Mouse (Mus musculus) forebrain, embryonic 10.5 days (tissue): ENCODE results near the gene Lpxn. TPM values are rescaled to one million over a fixed set of nuclear protein-coding genes. Genes with fewer than 3 reads are reported as not detected.

Experiments used
- DNase-seq: peaks from one replicate; pipeline ENCODE4 v3.0.0-alpha.2; 2017; ENCODE audit warnings: low spot score; ENCODE audit errors: extremely low spot score
- H3K27ac ChIP-seq: fragments of 300-500 bp; sonication (generic); 2 replicates; pipeline ENCODE4 v1.5.1; 2016; ENCODE audit warnings: mild to moderate bottlenecking
- H3K27me3 ChIP-seq: fragments of 300-500 bp; sonication (generic); 2 replicates; pipeline ENCODE4 v1.6.1; 2016; ENCODE audit warnings: mild to moderate bottlenecking; ENCODE audit not compliant: poor library complexity, severe bottlenecking
- H3K36me3 ChIP-seq: fragments of 300-500 bp; sonication (generic); replicated peaks from 2 replicates; pipeline ENCODE4 v1.6.1; 2016; ENCODE audit warnings: mild to moderate bottlenecking, moderate library complexity
- H3K4me1 ChIP-seq: fragments of 300-500 bp; sonication (generic); 2 replicates; pipeline ENCODE4 v1.6.1; 2016
- H3K4me3 ChIP-seq: fragments of 300-500 bp; sonication (generic); 2 replicates; pipeline ENCODE4 v1.5.1; 2016; ENCODE audit warnings: mild to moderate bottlenecking, moderate library complexity
- H3K9me3 ChIP-seq: fragments of 300-500 bp; sonication (generic); 2 replicates; pipeline ENCODE4 v1.6.1; 2016; ENCODE audit warnings: mild to moderate bottlenecking, moderate library complexity
- WGBS: fragments of 180-500 bp; shearing (Covaris S2); methylation state at CpG from one replicate; pipeline ENCODE4 v1.1.7; 2016; 5-methylcytosine and 5-hydroxymethylcytosine counted together
- polyA plus RNA-seq: library from polyadenylated mRNA; unstranded; fragments of >200 nt; fragmentation: Nextera tagmentation; extraction: Ambion mirVana; gene quantifications from 2 replicates; pipeline ENCODE4 v1.2.1, GENCODE M21; 2016

The Lpxn gene
- polyA plus RNA-seq: 0.76 and 0.77 TPM in 2 replicates

DNA sequence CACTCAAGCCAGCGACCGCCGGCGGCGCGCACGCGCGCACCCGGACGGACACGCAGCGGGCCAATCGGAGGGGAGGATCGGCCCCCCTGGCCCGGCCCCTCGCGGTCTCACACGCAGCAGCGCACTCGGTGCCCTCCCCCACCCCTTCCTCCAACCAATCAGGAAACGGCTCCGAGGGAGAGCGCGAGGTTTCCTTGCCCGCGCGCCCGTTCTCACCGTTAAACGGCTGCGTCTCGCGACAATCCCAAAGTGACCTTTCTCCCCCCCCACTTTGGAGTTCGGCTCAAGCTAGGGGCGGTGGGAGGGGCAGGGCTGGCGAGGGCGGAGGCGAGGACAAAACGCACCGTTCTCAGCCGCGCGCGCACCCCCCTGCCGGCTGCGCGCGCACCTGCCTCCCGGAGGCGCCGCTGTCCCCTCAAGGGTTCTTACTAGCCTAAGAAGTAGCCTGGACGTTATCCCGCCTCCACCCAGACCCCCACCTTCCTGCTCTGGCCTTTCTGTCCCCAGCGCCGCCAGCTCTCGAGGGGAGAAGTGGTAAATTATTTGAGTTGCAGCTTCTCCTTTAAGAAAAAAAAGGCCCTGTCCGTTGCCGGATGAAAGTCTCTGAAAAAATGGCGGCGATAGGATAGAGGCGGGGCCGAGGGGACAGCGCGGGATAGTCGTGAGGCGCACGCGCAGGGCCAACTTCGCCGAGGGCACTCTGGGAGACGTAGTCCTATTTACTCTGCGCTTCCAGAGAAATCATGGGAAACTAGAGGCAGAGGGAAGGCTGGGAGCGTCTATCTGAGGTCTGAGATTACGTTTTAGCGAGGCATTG is at the start of gene Lpxn, which contains the start of gene Zfp91:
TSS of gene Lpxn (plus strand) at position 683 of the 817 bp plus-strand sequence.
TSS of gene Zfp91 (minus strand) at position 616 of the 817 bp plus-strand sequence.
- Histone ChIP-seq H3K4me1 (peaks cover 31% of the 10 kb centered on the region), H3K27me3 (no peaks in the 10 kb centered on the region), H3K36me3 (no peaks in the 10 kb centered on the region), H3K9me3 (no peaks in the 10 kb centered on the region), H3K27ac (peak within 1 kb of the TSS; percentile 99), H3K4me3 (peak within 1 kb of the TSS; percentile 90)
- DNase-seq: peak; percentile 96
- under 1% methylated on average over 59 of the region's 76 CpGs for WGBS

DNA sequence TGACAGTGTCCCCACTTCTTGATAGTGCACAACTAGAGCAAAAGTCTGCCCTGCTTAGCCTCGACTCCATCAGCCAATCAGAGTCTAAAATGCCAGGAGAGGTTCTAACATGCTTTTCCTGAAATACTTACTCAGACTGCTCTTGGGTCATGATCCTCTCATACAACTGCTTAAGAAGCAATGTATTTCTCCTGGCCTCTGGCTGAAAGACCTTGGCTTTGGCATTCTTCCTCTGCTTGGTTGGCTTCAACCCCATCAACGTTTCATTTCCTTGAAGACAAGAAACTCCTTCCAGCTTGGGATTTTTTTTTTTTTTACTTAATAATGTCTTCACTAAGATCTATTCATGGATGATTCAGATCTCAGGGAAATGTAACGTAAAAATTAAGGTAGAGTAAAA is 39.7 kb upstream of the Lpxn start:
- Histone ChIP-seq H3K4me3 (no peak overlapping the region), H3K36me3 (peaks cover 3% of the 10 kb centered on the region), H3K27ac (no peak overlapping the region), H3K27me3 (no peaks in the 10 kb centered on the region), H3K9me3 (no peaks in the 10 kb centered on the region), H3K4me1 (no peaks in the 10 kb centered on the region; the same call in 1 of the 2 replicates)
- DNase-seq: no peak
- WGBS: 87% methylated on average over 3 of the region's 3 CpGs

DNA sequence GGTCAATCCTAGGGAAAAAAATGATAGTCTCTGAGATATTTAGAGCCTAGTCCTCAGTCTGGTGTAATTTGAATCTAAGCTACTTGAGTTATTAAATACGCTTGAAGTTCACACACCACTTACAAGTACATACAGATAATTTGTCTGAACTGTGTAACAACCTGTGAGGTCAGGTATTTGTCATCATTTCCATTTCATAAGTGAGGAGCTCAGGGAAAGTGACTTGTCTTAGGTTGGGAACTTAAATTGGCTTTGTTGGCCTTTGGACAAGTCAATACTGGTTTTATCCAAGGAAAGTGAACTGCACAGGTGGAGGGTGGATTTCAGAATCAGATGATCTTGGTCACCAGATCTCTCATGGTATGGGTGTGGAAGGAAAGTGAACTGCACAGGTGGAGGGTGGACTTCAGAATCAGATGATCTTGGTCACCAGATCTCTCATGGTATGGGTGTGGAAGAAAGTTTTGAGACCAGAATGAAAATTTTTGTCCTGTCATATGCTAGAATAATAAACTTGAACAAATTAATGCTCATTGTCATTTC is 37.0 kb upstream of the Lpxn start:
- no peak for DNase-seq
- Histone ChIP-seq H3K36me3 (peaks cover 30% of the 10 kb centered on the region), H3K9me3 (no peaks in the 10 kb centered on the region), H3K27me3 (no peaks in the 10 kb centered on the region), H3K27ac (no peak overlapping the region), H3K4me1 (no peaks in the 10 kb centered on the region; the same call in 1 of the 2 replicates), H3K4me3 (no peak overlapping the region)
- WGBS: 85% methylated on average over 1 of the region's 1 CpGs

DNA sequence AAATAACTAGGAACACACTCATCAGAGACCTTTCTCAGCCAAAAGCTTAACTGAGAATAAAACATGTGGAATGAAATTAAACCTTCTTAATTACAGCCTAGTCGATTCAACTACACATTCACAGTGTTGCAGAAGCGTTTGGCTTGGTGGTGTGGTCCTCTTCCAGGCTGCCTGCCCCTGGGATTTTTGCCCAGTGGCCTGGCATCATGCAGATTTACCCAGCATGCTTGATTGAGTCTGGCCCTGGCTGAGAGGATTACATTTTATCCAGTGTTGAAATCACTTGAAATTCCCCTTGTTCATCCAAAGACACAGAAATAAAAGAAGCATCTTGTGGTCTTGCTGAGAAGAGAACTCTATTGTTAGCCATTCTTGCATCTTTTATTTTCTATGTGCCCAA is 36.3 kb upstream of the Lpxn start:
- WGBS: 60% methylated on average over 2 of the region's 2 CpGs
- Histone ChIP-seq H3K27me3 (no peaks in the 10 kb centered on the region), H3K4me3 (no peak overlapping the region), H3K4me1 (no peaks in the 10 kb centered on the region; the same call in 1 of the 2 replicates), H3K27ac (no peak overlapping the region), H3K36me3 (peaks cover 37% of the 10 kb centered on the region), H3K9me3 (no peaks in the 10 kb centered on the region)
- DNase-seq: no peak

DNA sequence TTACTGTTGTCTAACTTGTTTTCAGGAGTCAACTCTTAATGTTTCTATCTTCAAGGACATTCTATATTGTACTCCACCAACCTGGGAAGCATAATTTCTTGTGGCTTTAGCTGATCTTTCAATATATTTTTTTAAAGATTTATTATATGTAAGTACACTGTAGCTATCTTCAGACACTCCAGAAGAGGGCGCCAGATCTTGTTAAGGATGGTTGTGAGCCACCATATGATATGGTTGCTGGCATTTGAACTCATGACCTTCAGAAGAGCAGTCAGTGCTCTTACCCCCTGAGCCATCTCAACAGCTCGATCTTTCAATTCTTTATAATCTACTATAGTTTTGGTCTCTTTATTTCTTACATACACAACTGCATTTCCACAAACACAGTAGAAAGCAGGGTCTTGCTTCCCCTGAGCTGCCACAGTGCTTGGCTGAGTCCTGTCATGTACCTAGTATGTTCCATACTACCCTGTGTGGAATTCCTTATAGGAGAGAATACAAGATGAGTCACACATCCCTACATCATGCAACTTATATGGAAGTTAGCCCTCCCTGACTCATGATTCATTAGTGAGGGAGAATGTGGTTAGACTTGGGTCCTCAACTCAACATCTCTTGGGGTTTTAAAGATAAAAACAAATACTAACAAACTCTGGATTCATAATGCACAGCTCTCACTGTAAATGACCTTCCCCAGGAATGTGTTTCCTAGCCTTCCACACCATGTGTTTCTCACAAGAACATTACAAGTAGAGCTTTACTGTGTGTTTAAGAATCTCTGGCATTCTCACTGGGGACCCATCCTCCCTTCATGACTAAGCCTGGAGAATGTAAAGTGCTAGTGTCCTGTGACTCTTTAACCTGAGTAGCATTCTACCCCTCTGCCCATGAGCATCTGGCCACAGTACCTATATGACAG is 33.5 kb upstream of the Lpxn start:
- DNase-seq: no peak
- Histone ChIP-seq H3K4me3 (no peak overlapping the region), H3K9me3 (no peaks in the 10 kb centered on the region), H3K27ac (no peak overlapping the region), H3K4me1 (peaks cover 22% of the 10 kb centered on the region), H3K36me3 (peaks cover 57% of the 10 kb centered on the region), H3K27me3 (no peaks in the 10 kb centered on the region)
- WGBS: 57% methylated on average over 2 of the region's 2 CpGs

DNA sequence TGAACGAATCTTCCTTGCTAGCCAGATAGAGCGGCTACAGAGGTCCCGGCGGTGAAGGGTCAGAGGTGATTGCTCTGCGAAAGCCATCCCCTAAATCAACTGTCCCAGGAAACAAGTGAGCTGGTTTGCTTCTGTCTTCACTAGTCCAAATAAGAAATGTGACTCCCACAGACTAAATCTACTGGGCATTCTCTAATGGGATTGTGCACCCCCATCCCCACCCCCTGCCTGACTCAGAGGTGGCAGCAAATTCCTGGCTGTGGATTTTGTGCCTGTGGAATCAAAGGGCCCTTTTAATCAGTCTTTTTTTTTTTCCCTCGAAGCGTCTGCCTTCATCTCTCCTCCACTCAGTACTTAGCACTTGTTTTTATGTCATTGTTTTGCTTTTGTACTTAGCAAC is 30.7 kb upstream of the Lpxn start, which contains the start of gene Cntf:
TSS of gene Cntf (minus strand) at position 325 of the 400 bp plus-strand sequence.
- H3K9me3 ChIP-seq: no peaks in the 10 kb centered on the region
- WGBS: 42% methylated on average over 7 of the region's 7 CpGs
- H3K4me1 ChIP-seq: peaks cover 25% of the 10 kb centered on the region
- no peak within 1 kb of the TSS for H3K4me3 ChIP-seq
- H3K36me3 ChIP-seq: peaks cover 86% of the 10 kb centered on the region
- no peaks in the 10 kb centered on the region for H3K27me3 ChIP-seq
- no peak for DNase-seq
- H3K27ac ChIP-seq: no peak within 1 kb of the TSS

DNA sequence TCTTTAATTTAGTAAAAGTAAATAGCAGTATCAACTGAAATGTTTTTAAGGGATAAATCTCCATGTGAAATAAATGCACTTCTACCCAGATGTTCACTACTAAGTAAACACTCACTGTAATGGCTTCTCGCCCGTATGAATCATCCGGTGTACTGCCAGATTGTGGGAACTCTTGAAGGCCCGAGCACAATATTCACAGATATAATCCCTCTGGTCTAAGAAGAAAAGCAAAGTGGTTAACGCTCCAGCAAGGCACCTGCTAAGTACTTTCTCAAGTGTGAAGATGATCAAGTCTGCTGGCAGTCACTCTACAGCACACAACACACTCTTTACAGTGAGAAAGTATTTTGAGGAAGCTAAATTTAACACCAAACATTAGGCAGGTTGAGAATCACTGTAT is 25.1 kb upstream of the Lpxn start:
- Histone ChIP-seq H3K27ac (no peak overlapping the region), H3K4me3 (no peak overlapping the region), H3K9me3 (no peaks in the 10 kb centered on the region), H3K36me3 (peaks cover 94% of the 10 kb centered on the region), H3K27me3 (no peaks in the 10 kb centered on the region), H3K4me1 (peaks cover 16% of the 10 kb centered on the region)
- 94% methylated on average over 5 of the region's 5 CpGs for WGBS
- DNase-seq: no peak

DNA sequence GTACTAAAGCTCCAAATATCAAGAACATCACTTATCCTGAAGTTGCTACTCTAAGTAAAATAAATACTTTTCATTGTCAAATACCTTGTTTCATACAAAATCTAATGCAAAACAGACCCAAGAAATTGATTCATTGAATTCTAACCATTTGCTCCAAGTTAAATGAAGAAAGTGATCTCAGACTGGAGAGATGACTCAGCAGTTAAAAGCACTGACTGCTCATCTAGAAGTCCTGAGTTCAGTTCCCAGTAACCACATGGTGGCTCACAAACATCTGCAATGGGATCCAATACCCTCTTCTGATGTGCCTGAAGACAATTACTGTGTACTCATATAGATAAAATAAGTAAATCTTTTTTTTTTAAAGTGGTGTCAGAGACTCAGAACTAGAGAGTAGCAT is 15.6 kb upstream of the Lpxn start:
- no peaks in the 10 kb centered on the region for H3K27me3 ChIP-seq
- peaks cover 42% of the 10 kb centered on the region for H3K36me3 ChIP-seq
- H3K4me1 ChIP-seq: no peaks in the 10 kb centered on the region
- no peak for DNase-seq
- H3K4me3 ChIP-seq: no peak overlapping the region
- H3K9me3 ChIP-seq: no peaks in the 10 kb centered on the region
- no peak overlapping the region for H3K27ac ChIP-seq

DNA sequence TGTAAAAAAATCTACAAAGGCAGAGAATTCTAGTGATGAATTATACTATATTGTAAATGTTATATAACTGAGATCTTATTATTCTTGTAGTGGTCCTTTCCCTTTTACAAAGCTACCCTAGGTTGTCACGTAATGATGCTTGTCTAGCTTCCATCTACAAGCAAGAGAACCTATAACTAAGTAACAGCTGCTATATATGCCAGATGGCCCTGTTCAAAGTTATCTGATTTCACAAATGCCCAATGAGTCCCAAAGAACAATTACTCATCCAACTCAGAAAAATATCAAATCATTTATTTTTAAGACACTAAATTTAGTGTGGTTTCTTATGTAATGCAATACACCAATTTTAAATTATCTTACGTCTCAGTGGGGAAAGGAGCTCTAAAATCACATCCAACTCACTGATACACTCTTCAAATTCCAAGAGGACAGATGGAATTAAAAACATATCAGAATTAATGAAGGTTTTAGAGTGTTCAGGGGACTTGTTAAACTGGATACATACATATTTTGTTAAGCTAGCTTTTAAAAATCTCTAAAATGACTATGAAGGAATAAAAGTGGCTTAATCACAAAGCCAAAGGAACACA is 9.1 kb upstream of the Lpxn start:
- Histone ChIP-seq H3K27me3 (no peaks in the 10 kb centered on the region), H3K27ac (no peak overlapping the region), H3K9me3 (no peaks in the 10 kb centered on the region; the same call in 1 of the 2 replicates), H3K4me1 (peaks cover 7% of the 10 kb centered on the region), H3K4me3 (no peak overlapping the region), H3K36me3 (peaks cover 42% of the 10 kb centered on the region)
- DNase-seq: no peak
- 97% methylated on average over 2 of the region's 2 CpGs for WGBS

DNA sequence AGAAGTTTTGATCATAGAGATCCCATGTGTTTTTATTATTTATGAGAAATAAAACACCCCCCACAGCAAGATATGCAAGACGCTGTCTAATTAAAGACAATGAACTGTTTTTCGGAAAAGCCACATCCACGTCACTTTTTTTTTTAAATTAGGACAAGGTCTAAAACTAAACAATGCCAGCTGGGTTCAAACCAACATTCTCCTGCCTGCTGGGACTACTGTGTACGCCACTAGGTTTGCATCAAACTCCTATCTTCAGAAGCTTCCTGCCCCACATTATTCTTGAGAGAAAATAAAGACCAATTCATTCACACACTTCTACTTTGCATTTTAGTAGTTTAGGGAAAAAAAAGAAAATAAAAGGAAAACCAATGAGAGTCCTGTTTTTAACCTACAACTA is 8.3 kb upstream of the Lpxn start:
- H3K4me3 ChIP-seq: no peak overlapping the region
- no peak for DNase-seq
- 91% methylated on average over 4 of the region's 4 CpGs for WGBS
- H3K9me3 ChIP-seq: no peaks in the 10 kb centered on the region; the same call in 1 of the 2 replicates
- peaks cover 42% of the 10 kb centered on the region for H3K36me3 ChIP-seq
- no peaks in the 10 kb centered on the region for H3K27me3 ChIP-seq
- H3K27ac ChIP-seq: no peak overlapping the region
- peaks cover 12% of the 10 kb centered on the region for H3K4me1 ChIP-seq

DNA sequence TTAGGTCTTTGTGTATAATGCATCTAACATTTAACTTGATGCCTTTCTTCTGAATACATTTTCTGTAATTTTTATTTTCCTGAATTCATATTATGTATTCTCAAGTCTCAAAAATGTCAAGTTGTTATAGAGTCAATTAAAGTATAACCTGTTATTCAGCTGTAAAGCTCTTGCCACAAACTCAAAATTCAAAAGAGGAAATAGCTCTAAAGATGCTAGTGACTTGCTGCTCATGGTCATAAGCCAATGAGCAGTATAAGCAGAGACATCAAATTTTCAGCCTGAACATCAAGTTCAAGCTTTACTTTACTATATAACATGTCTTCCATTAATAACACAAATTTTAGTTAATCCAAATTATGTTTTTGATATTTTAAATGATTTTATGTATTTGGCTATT is 3.6 kb upstream of the Lpxn start:
- no peak for DNase-seq
- Histone ChIP-seq H3K36me3 (peaks cover 26% of the 10 kb centered on the region), H3K27ac (no peak overlapping the region), H3K27me3 (no peaks in the 10 kb centered on the region), H3K9me3 (no peaks in the 10 kb centered on the region), H3K4me1 (peaks cover 26% of the 10 kb centered on the region), H3K4me3 (no peak overlapping the region)
